In genomic region chr11:70459601-70460101, GRCm38 (mm10) we compare ENCODE assay signal across 9 mouse cellular contexts. TPM values are rescaled to one million over a fixed set of nuclear protein-coding genes. Genes with fewer than 3 reads are reported as not detected.
DNase-seq lines count a peak whose midpoint lies in the region; ATAC-seq and TF ChIP-seq lines count a peak whose summit lies in the region.
"Had no signal": no experiment of that assay in that cellular context is flagged by ENCODE, and none has a peak within 500 bp of the region (broad histone marks: within the 10 kb centered on the region; RNA-seq: fewer than 3 reads in every experiment).

Gene Cxcl16 (minus strand): TSS chr11:70459984.

- H3K9ac ChIP-seq in heart, postnatal 0 days (replicated peaks; ENCODE audit: low read depth, low read length): peak within 1 kb of the TSS; percentile 64

- H3K27ac ChIP-seq in embryonic fibroblast, embryonic 13.5 days (ENCODE audit: insufficient read depth, low read length): no peak within 1 kb of the TSS
- H3K27ac ChIP-seq in heart, postnatal 0 days (ENCODE audit: low read depth): peak within 1 kb of the TSS; percentile 18; the same call in 1 of the 2 replicates

- no peaks in the 10 kb centered on the region for H3K9me3 ChIP-seq in heart, postnatal 0 days (replicated peaks; ENCODE audit: control insufficient read depth, low read length)
- peaks cover 23% of the 10 kb centered on the region for H3K9me3 ChIP-seq in megakaryocyte, embryonic 14.5 days

- DNase-seq in adrenal gland, adult (ENCODE audit: inconsistent age in 2 of 2, low spot score in 1 of 2): peak; percentile 61 to 85
- no peak for DNase-seq in adrenal gland, postnatal 4 days (ENCODE audit: low spot score in 2 of 2)
- DNase-seq in heart, postnatal 0 days (ENCODE audit: low spot score): no peak
- DNase-seq in kidney, postnatal 25 days: peak; percentile 63 to 79
- DNase-seq in urinary bladder, adult 2 months (ENCODE audit: low spot score): peak; percentile 41
- no peak for DNase-seq in adipocyte (ENCODE audit: low spot score)

- no peak for TF ChIP-seq CTCF in embryonic fibroblast, embryonic 13.5 days (IDR thresholded peaks at IDR 0.05; ENCODE audit: borderline replicate concordance, insufficient read depth, low read length)
- TF ChIP-seq CTCF in heart, postnatal 0 days (IDR thresholded peaks at IDR 0.05; ENCODE audit: low read depth): no peak

- H3K27me3 ChIP-seq in heart, postnatal 0 days (ENCODE audit: control insufficient read depth, insufficient read depth, low read length): peaks cover 16% of the 10 kb centered on the region
- H3K27me3 ChIP-seq in megakaryocyte, embryonic 14.5 days (replicated peaks): peaks cover 60% of the 10 kb centered on the region

- 4% methylated on average over 30 of the region's 30 CpGs for WGBS in heart, postnatal 0 days

- H3K4me3 ChIP-seq in embryonic fibroblast, embryonic 13.5 days (ENCODE audit: insufficient read depth, low read length): peak within 1 kb of the TSS; percentile 56
- peak within 1 kb of the TSS; percentile 69 for H3K4me3 ChIP-seq in heart, postnatal 0 days (ENCODE audit: low read depth, low read length)
- peak within 1 kb of the TSS; percentile 91 for H3K4me3 ChIP-seq in megakaryocyte, embryonic 14.5 days (replicated peaks)

- peak within 1 kb of the TSS; percentile 85 for H3K4me2 ChIP-seq in heart, postnatal 0 days (ENCODE audit: low read depth, low read length)

- H3K36me3 ChIP-seq in heart, postnatal 0 days (replicated peaks; ENCODE audit: control insufficient read depth, insufficient read depth, low read length): 0 out of 2 replicates have a peak, but pooled peaks cover 3% of the 10 kb centered on the region
- peaks cover 7% of the 10 kb centered on the region for H3K36me3 ChIP-seq in megakaryocyte, embryonic 14.5 days (replicated peaks; ENCODE audit: low read length)

- TF ChIP-seq POLR2A in embryonic fibroblast, embryonic 13.5 days (IDR thresholded peaks at IDR 0.05; ENCODE audit: low read depth, low read length): no peak

- peak; percentile 39 for ATAC-seq in heart, postnatal 0 days (ENCODE audit: insufficient read depth, low read depth)

- TF ChIP-seq EP300 in heart, postnatal 0 days (IDR thresholded peaks at IDR 0.05; ENCODE audit: low read depth): no peak

- no peaks in the 10 kb centered on the region for H3K4me1 ChIP-seq in embryonic fibroblast, embryonic 13.5 days (ENCODE audit: control insufficient read depth, insufficient read depth, low read length)
- H3K4me1 ChIP-seq in heart, postnatal 0 days (ENCODE audit: control insufficient read depth, insufficient read depth): peaks cover 8% of the 10 kb centered on the region
- H3K4me1 ChIP-seq in megakaryocyte, embryonic 14.5 days: peaks cover 27% of the 10 kb centered on the region

RNA-seq across cellular contexts. Expression of gene Cxcl16, which starts in this region (rescaled TPM):
- total RNA-seq in adrenal gland, postnatal 4 days (2021): 1 to 10 TPM; 5.8 to 7.4 TPM
- 4.1 and 6.0 TPM in 2 replicates for polyA plus RNA-seq in embryonic fibroblast, embryonic 13.5 days (2011; ENCODE audit: insufficient read length, low read depth, missing spikeins)
- 5.9 and 12.8 TPM in 2 replicates for total RNA-seq in heart, postnatal 0 days (2014; rRNA removed; ENCODE audit: low replicate concordance)
- 9.8 and 11.3 TPM in 2 replicates for polyA plus RNA-seq in heart, postnatal 0 days (2015; fragmentation: Nextera tagmentation; extraction: Ambion mirVana)
- polyA plus RNA-seq in megakaryocyte, embryonic 14.5 days (2012; ENCODE audit: insufficient read depth, low replicate concordance): 1.4 and 23.1 TPM in 2 replicates
- 28.9 and 29.2 TPM in 2 replicates for polyA plus RNA-seq in urinary bladder, adult 2 months (2012; rRNA removed)
- total RNA-seq: hematopoietic stem cell, adult 5-6 weeks had no signal

Comparison
In these comparisons a context has a peak if more than half of its experiments do, and no peak if none do; other contexts are left out.
1. DNase-seq: peak in adrenal gland, adult (2 of 2), kidney, postnatal 25 days (2 of 2) and urinary bladder, adult 2 months (single experiment); none in adrenal gland, postnatal 4 days (0 of 2), heart, postnatal 0 days (single experiment) and adipocyte (single experiment).
2. Peak in every context shown above with its lines, with median percentiles within 50 percentile points of each other: H3K4me3 ChIP-seq.